Mouse (Mus musculus): Measurements from ENCODE around the gene Dtnb.

- TF ChIP-seq CTCF (IDR thresholded peaks at IDR 0.05; ENCODE audit: control insufficient read depth, insufficient read depth, insufficient read length) (no peak), MYOG (IDR thresholded peaks at IDR 0.05; ENCODE audit: control insufficient read depth, extremely low read depth, insufficient read length) (no peak)
Observed at GRCm38 (mm10) chr12:3780931-3781471, 208.8 kb downstream of the Dtnb start.

Measured in C2C12 (cell line).